Mouse (Mus musculus) layer of hippocampus, adult 2 months (tissue): ENCODE measurements at regions not wholly inside any gene's neighbourhood (a gene's known extent, or its start where the extent isn't known, plus 50 kb on each side); places are given as distances from the start of the nearest gene placed in this dataset.
A peak's percentile ranks its signal among the peaks of the same experiment; 100 is the strongest.
"Not testable (repeated sequence)": the region's sequence is repeated elsewhere in the genome, so short reads cannot be mapped to it uniquely, and the experiment has no call there.

Source experiments
- DNase-seq, 2 experiments: peaks; one replicate each; pipeline ENCODE4 v3.0.0; 2022; ENCODE audit warnings: low spot score in 2 of 2
- H3K27ac ChIP-seq: fragments of 200-600 bp; 2 replicates; pipeline ENCODE4 v1.8.1; 2022
- H3K4me3 ChIP-seq: fragments of 200-600 bp; 2 replicates; pipeline ENCODE4 v1.8.1; 2022; ENCODE audit warnings: mild to moderate bottlenecking
- CTCF ChIP-seq: fragments of 200-600 bp; conservative IDR thresholded peaks from 2 replicates; pipeline ENCODE4 v1.8.1; 2022; ENCODE audit warnings: antibody characterized with exemption, mild to moderate bottlenecking, moderate library complexity

DNA sequence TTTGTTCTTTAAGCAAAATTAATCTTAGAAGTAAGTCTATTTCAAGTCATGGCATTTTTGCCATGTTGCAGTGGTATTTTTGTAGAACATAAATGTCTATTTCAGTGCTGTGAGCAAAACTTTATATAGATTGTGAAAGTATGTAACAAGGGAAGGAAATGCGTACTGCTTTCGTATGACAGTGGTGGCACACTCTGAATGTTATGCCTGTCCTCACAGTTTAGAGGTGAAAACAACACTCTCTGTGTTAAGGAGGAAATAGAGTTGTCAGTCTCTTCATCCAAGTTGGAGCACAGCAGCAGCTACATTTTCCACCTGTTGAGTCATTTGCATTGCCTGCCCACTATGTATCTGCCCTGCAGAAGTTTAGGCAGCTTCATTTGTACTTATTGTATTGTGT is 550.0 kb upstream of the Gm10801 start:
- no peak overlapping the region for H3K27ac ChIP-seq
- H3K4me3 ChIP-seq: no peak overlapping the region
- DNase-seq: no peak
- no peak for TF ChIP-seq CTCF

DNA sequence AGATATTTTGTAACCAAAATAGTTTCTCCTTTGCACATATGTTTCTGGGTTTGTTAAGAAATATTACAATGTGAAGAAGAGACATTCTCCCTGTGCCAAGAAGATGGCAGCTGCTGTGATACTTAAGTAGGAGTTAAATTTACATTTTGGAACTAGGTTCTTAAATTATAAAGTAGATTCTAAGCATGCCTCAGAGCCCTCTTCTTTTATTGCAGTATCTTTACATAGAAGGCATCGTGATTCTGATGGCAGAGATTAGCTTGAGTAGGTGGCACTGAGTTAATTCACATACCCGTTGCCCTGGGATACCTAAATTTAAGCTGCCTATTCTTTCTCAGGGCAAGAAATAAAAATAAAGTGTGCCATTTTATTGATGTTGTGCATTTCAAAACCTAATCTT is 538.6 kb upstream of the Gm10801 start:
- DNase-seq: peak in 1 of 2 experiments; percentile 51
- peak overlapping the region; percentile 19; the same call in 1 of the 2 replicates for H3K27ac ChIP-seq

DNA sequence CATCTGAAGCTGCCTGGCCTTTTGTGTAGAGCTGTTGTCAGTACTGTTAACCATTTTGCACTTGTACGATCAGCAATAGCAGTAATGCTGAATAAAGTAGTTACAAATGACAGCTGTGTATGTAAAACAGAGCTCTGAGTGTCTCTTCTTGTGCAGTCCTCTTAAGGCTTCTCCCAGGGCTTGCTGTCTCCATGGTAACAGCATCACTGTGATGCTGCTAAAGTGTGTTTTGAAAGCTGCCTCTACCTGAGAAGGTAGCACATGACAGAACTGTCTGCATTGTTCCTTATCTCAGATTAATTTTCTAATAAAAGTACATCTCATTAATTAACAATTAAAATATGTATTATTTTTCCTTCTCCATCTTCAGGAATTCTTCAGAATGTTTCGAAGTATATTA is 537.4 kb upstream of the Gm10801 start:
- Histone ChIP-seq H3K4me3 (no peak overlapping the region), H3K27ac (0 out of 2 replicates have a peak overlapping the region, but pooled peaks have one; percentile 11)
- no peak for DNase-seq
- no peak for TF ChIP-seq CTCF

More for the DNA sequence above, 538.6 kb upstream of the Gm10801 start:
- H3K4me3 ChIP-seq: no peak overlapping the region
- no peak for TF ChIP-seq CTCF

DNA sequence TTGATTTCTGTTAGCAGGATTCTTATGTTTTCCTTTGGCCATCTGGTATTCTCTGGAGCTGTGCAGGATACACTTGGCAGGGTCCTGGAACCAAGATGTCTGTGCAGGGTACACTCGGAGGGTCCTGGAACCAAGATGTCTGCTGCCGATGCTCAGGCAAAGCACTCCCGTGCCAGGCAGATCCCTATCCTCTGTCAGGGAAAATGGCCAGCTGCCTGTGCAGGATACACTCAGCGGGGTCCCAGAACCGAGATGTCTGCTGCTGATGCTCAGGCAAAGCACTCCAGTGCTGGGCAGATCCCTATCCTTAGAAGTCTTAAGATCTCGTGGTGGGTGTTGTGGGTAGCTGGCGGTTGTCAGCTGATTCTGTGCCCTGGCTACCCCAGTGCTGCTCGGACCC is 521.6 kb upstream of the Gm10801 start:
- not testable (repeated sequence) for H3K4me3 ChIP-seq, DNase-seq, H3K27ac ChIP-seq

DNA sequence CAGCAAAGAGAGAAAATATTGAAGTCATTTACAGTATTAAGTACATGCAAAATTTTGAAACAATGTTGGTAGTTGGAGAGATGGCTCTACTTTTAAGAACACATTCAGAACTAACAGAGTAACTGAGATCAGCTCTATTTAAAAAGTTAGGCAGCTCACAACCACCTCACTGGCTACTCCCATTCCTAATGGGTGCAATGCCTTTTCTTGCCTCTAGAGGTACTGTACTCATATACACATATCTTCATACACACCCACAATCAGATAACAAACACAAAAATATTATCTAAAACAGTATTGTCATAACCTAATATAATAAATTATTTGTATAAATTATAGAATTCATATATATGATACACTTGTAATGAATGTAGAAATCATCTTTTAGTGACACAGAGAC is 518.3 kb upstream of the Gm10801 start:
- Histone ChIP-seq H3K27ac (no peak overlapping the region), H3K4me3 (no peak overlapping the region)
- DNase-seq: no peak
- TF ChIP-seq CTCF: peak; percentile 59
